Mouse (Mus musculus): ENCODE data around the gene Rfx8. TPM values are rescaled to one million over a fixed set of nuclear protein-coding genes. Genes with fewer than 3 reads are reported as not detected.

The Rfx8 gene
- polyA plus RNA-seq, 1 experiment = 0.31 TPM

DNA sequence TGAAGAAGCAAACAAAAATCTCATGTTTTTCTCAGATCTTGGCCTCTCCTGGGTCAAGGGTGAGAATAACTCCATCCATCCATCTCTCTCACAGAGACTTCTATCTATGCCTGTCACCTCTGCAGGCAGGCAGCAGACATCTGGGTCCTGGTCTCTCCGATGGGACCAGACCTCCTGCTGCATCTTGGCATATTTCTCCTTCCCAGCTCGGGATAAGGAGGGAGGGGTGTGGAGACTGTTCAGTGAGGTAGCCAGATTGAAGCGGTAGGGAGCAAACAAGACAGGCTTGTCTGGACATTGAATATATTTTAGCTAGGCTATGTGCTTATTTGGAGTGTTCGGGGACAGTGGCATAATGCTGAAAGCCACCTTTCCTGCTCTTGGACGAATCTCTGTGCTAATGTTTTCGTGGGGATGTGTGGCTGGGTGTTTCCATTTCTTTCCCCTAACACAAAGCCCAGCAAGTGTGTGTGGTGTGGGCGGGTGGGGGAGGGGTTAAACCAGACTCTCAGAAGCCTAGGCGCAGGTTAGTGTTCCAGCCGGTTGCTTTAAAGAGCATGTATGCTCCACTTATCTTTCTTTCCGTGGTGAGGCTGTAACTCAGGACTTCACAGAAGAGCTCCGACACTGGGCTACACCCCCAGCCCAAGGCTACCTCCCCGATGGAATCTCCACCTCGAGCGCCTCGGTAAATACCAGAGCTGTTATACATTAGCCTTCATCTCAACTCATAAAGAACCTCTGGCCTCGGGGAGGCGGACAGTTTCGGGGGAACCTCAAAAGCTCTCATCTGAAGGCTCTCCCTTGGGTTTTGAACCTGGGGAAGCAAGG, 18.4 kb downstream of the Rfx8 start:
- Histone ChIP-seq H3K4me1 (ENCODE audit: control insufficient read depth, insufficient read depth, low read length) (no peaks in the 10 kb centered on the region), H3K27ac (ENCODE audit: insufficient read depth, low read length) (no peak overlapping the region), H3K4me3 (ENCODE audit: insufficient read depth, low read length) (no peak overlapping the region)
- TF ChIP-seq POLR2A (IDR thresholded peaks at IDR 0.05; ENCODE audit: extremely low read depth, insufficient read depth, low read length) (no peak), CTCF (IDR thresholded peaks at IDR 0.05; ENCODE audit: extremely low read depth, insufficient read depth, low read length) (no peak)

DNA sequence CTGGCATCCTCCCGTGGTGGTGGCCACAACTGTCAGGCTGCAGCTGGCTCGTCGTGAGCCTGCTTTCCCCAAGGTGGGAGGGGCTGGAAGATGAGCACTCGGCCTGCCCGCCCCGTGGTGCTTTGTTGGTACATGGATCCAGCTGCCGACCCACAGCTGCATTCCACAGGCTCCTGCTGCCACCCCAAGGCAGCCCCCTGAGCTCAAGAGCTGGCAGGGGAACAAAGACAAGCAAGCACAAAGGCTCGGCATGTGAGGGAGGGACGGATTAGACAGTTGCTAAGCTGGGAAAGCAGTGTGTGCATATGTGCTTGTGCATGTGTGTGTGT, 19.6 kb downstream of the Rfx8 start:
- TF ChIP-seq POLR2A (IDR thresholded peaks at IDR 0.05; ENCODE audit: extremely low read depth, insufficient read depth, low read length) (no peak), CTCF (IDR thresholded peaks at IDR 0.05; ENCODE audit: extremely low read depth, insufficient read depth, low read length) (no peak)
- H3K4me3 ChIP-seq (ENCODE audit: insufficient read depth, low read length) = no peak overlapping the region
- no peak overlapping the region for H3K27ac ChIP-seq (ENCODE audit: insufficient read depth, low read length)
- no peaks in the 10 kb centered on the region for H3K4me1 ChIP-seq (ENCODE audit: control insufficient read depth, insufficient read depth, low read length)

DNA sequence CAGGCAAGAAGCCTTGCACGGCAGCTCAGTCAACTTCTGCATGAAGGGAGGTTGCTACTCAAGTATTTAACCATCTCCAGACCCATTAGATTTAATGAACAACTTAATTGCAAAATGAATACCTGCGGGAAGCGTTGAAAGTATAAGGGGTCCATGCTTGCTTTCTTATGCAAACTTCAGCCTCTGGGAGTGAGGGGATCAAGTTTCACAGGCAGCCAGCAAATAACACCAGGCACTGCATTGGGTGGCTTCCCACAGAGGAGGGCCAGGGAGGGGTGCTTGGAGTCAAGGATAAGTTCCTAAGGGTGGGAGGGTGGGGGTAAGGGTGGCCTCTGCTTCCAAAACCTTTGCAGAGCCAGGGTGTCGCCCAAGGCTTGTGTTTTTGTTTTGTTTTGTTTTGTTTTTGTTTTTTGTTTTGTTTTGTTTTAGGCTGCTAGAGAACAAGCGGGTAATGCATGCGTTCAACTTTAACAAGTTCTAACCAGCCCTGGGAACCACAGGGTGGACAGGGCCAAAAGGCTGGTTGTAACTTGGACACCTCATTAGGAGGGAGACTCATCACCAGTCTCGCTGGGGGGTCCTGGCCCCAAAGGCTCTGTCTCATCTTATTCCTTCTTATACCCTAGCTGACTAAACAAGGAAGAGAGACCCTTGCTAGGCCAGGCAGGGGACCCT, 20.1 kb downstream of the Rfx8 start:
- no peak for TF ChIP-seq CTCF (IDR thresholded peaks at IDR 0.05; ENCODE audit: extremely low read depth, insufficient read depth, low read length)
- no peak for TF ChIP-seq POLR2A (IDR thresholded peaks at IDR 0.05; ENCODE audit: extremely low read depth, insufficient read depth, low read length)
- Histone ChIP-seq H3K4me3 (ENCODE audit: insufficient read depth, low read length) (no peak overlapping the region), H3K4me1 (ENCODE audit: control insufficient read depth, insufficient read depth, low read length) (no peaks in the 10 kb centered on the region), H3K27ac (ENCODE audit: insufficient read depth, low read length) (no peak overlapping the region)

DNA sequence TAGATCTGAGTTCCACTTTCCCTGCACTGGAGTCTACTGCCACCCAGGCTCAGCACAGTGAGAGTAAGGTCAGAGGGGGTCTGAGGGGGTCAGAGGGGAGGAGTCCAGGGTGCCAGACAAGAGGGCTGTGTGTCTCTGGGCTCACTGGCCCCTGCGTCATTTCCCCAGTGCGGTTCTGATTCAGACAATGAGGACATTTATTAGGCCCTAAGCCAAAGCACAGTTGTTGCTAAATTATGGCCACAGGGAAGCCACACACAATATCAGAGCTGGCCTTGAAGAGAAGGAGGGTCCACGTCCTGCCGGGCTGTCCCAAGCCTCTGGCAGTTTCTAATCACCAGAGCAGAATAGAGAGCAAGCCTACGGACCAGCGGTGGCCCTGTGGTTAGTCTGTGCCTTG, 22.3 kb downstream of the Rfx8 start:
- no peak overlapping the region for H3K4me3 ChIP-seq (ENCODE audit: insufficient read depth, low read length)
- H3K27ac ChIP-seq (ENCODE audit: insufficient read depth, low read length) = no peak overlapping the region
- no peak for TF ChIP-seq POLR2A (IDR thresholded peaks at IDR 0.05; ENCODE audit: extremely low read depth, insufficient read depth, low read length)
- no peak for TF ChIP-seq CTCF (IDR thresholded peaks at IDR 0.05; ENCODE audit: extremely low read depth, insufficient read depth, low read length)
- H3K4me1 ChIP-seq (ENCODE audit: control insufficient read depth, insufficient read depth, low read length) = peaks cover 2% of the 10 kb centered on the region; the same call in 1 of the 2 replicates

DNA sequence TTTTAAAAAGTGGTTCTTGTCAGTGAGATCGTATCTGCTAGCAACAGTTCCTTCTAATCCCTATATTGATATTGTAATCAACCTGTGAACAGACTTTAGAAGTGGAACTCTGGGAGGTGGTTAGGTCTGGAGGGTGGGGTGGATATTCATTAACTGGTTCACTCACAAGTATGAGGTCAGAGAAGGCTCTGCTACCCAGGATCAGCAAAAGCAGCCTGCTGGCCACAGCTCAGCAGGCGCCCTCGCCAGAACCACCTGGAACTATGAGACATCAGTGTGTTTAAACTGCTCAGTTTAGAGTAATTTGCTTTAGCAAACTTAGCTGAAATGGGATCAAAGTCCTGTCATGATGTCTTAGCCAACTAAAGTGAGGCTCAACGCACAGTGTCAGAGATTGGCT, 25.6 kb downstream of the Rfx8 start:
- Histone ChIP-seq H3K4me1 (ENCODE audit: control insufficient read depth, insufficient read depth, low read length) (peaks cover 2% of the 10 kb centered on the region; the same call in 1 of the 2 replicates), H3K27ac (ENCODE audit: insufficient read depth, low read length) (no peak overlapping the region), H3K4me3 (ENCODE audit: insufficient read depth, low read length) (no peak overlapping the region)
- TF ChIP-seq CTCF (IDR thresholded peaks at IDR 0.05; ENCODE audit: extremely low read depth, insufficient read depth, low read length) (no peak), POLR2A (IDR thresholded peaks at IDR 0.05; ENCODE audit: extremely low read depth, insufficient read depth, low read length) (no peak)

DNA sequence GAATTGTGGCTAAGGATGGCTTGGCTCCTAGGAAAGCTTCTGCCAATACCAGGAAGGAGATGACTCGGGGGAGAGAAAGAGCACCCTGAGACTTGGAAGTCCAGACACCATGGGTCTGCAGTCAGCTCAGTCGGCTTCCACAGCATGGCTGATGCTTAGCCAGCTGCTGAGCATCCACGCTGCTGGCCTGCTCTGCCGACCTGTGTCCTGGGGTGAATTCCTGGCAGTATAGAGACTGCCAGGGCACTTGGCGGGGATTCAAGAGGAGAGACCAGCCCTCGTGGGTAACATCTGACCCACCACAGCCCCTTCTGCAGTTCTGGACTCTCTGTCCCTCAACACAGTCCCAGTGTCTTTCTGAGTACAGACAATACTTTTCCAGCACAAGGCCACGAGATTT, 26.0 kb downstream of the Rfx8 start:
- Histone ChIP-seq H3K4me1 (ENCODE audit: control insufficient read depth, insufficient read depth, low read length) (peaks cover 2% of the 10 kb centered on the region; the same call in 1 of the 2 replicates), H3K27ac (ENCODE audit: insufficient read depth, low read length) (no peak overlapping the region), H3K4me3 (ENCODE audit: insufficient read depth, low read length) (no peak overlapping the region)
- TF ChIP-seq CTCF (IDR thresholded peaks at IDR 0.05; ENCODE audit: extremely low read depth, insufficient read depth, low read length) (no peak), POLR2A (IDR thresholded peaks at IDR 0.05; ENCODE audit: extremely low read depth, insufficient read depth, low read length) (no peak)

DNA sequence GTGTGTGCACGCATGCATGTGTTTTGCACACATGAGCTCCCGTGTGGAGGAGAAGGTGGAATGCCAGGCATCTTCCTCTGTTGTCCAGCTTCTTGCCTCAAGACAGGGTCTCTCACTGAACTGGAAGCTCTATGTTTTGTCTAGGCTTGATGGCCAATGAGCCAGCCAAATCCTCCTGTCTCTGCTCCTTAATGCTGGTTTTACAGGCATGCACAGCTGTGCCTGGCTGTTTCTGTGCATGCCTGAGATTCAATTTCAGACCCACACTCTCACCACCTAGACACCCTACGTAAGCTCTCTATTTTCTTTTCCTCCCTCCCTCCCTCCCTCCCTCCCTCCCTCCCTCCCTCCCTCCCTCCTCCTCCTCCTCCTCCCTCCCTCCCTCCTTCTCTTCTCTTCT, 28.8 kb downstream of the Rfx8 start:
- H3K4me1 ChIP-seq (ENCODE audit: control insufficient read depth, insufficient read depth, low read length) = peaks cover 2% of the 10 kb centered on the region; the same call in 1 of the 2 replicates
- no peak for TF ChIP-seq CTCF (IDR thresholded peaks at IDR 0.05; ENCODE audit: extremely low read depth, insufficient read depth, low read length)
- no peak for TF ChIP-seq POLR2A (IDR thresholded peaks at IDR 0.05; ENCODE audit: extremely low read depth, insufficient read depth, low read length)
- no peak overlapping the region for H3K27ac ChIP-seq (ENCODE audit: insufficient read depth, low read length)
- no peak overlapping the region for H3K4me3 ChIP-seq (ENCODE audit: insufficient read depth, low read length)

DNA sequence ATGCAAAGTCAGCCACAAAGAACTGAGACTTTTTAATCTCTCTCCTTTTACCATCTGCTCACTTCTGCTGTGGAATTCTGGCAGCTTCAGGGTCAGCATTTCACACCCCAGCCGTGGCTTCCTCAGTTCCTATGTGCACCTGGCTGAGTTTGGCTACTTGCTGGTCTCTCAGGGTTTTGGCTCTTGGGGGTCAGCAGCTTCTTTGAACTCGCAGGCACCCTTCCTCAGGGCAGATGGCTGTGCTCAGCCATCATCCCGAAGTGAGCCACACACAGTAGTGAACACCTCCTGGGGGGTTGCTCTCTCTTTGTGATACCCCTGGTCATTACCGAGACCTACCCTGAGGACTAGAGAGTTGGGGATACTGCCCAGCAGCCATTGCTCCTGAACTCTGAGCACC, 29.7 kb downstream of the Rfx8 start:
- Histone ChIP-seq H3K4me3 (ENCODE audit: insufficient read depth, low read length) (no peak overlapping the region), H3K27ac (ENCODE audit: insufficient read depth, low read length) (no peak overlapping the region)
- no peak for TF ChIP-seq POLR2A (IDR thresholded peaks at IDR 0.05; ENCODE audit: extremely low read depth, insufficient read depth, low read length)
- no peak for TF ChIP-seq CTCF (IDR thresholded peaks at IDR 0.05; ENCODE audit: extremely low read depth, insufficient read depth, low read length)

DNA sequence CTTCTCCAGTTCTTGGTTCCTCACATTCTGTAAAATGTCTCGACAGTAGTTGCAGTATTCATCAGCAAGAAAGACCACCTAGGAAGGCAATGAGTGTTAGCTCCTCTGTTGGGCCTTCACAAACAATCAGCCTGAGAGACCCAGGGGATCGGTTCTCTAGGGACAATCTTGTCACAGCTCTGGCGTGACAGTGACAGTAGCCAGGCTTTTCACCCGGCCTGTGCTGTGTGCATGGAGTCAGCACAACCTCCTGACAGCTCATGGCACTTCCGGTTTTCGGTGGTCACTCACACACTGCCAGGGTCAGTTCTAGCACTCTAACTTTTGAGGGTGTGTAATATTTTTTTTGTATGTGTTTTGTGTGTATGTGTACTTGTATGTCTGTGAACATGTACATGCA, 32.2 kb downstream of the Rfx8 start:
- Histone ChIP-seq H3K4me1 (ENCODE audit: control insufficient read depth, insufficient read depth, low read length) (no peaks in the 10 kb centered on the region), H3K4me3 (ENCODE audit: insufficient read depth, low read length) (no peak overlapping the region), H3K27ac (ENCODE audit: insufficient read depth, low read length) (no peak overlapping the region)
- TF ChIP-seq POLR2A (IDR thresholded peaks at IDR 0.05; ENCODE audit: extremely low read depth, insufficient read depth, low read length) (no peak), CTCF (IDR thresholded peaks at IDR 0.05; ENCODE audit: extremely low read depth, insufficient read depth, low read length) (no peak)

More for the DNA sequence above, 29.7 kb downstream of the Rfx8 start:
- H3K4me1 ChIP-seq (ENCODE audit: control insufficient read depth, insufficient read depth, low read length) = peaks cover 2% of the 10 kb centered on the region; the same call in 1 of the 2 replicates

DNA sequence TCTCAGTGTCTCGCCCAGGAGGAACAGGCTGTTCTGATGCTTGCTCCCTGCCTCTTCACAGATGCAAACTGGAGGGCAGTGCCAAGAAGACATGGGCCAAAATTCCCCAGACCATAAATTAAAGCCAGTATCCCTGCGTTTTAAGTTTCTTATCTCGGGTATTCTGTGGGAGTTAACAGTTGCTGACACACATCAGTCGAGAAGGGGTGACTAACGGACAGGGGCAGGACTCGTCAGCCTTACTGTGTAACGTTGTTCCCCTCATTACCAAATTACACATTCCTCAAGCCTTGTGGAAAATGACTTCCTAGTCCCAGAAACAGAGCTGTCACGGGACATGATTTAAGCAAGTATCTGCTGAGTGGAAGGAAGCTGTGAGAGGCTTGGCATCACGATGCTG, 33.5 kb downstream of the Rfx8 start:
- Histone ChIP-seq H3K4me3 (ENCODE audit: insufficient read depth, low read length) (no peak overlapping the region), H3K27ac (ENCODE audit: insufficient read depth, low read length) (no peak overlapping the region), H3K4me1 (ENCODE audit: control insufficient read depth, insufficient read depth, low read length) (no peaks in the 10 kb centered on the region)
- TF ChIP-seq POLR2A (IDR thresholded peaks at IDR 0.05; ENCODE audit: extremely low read depth, insufficient read depth, low read length) = no peak
- TF ChIP-seq CTCF (IDR thresholded peaks at IDR 0.05; ENCODE audit: extremely low read depth, insufficient read depth, low read length) = no peak
